Mouse (Mus musculus): ENCODE measurements around the gene Atf1. TPM values are rescaled to one million over a fixed set of nuclear protein-coding genes. Genes with fewer than 3 reads are reported as not detected.
A peak's percentile ranks its signal among the peaks of the same experiment; 100 is the strongest.

Atf1 gene
- polyA plus RNA-seq, 1 experiment, result 21.9 TPM

- H3K36me3 ChIP-seq (ENCODE audit: control insufficient read depth, insufficient read depth), result no peaks in the 10 kb centered on the region
- no peak for TF ChIP-seq E2F4 (IDR thresholded peaks at IDR 0.05; ENCODE audit: insufficient read depth)
- TF ChIP-seq MAX (IDR thresholded peaks at IDR 0.05; ENCODE audit: low read depth), result no peak
- TF ChIP-seq SRF (IDR thresholded peaks at IDR 0.05; ENCODE audit: control insufficient read depth, insufficient read length, low read depth), result no peak
- no peak for TF ChIP-seq POLR2AphosphoS2 (IDR thresholded peaks at IDR 0.05; ENCODE audit: insufficient read length, low read depth)
- TF ChIP-seq MYOG (IDR thresholded peaks at IDR 0.05; ENCODE audit: control insufficient read depth in 1 of 3, insufficient read depth in 1 of 3, insufficient read length in 2 of 3, low read depth in 2 of 3), result peak in 2 of 3 experiments; percentile 5 to 19
Observed at GRCm38 (mm10) chr15:100280626-100281025, 53.0 kb downstream of the Atf1 start, which contains the start of gene Tmprss12. Gene Tmprss12, plus strand, starts transcription at chr15:100280837.

GRCm38 (mm10) chr15:100288980-100289379 lies 61.4 kb downstream of the Atf1 start:
- H3ac ChIP-seq (ENCODE audit: control insufficient read depth, insufficient read length), result no peak overlapping the region
- no peak overlapping the region for H3K4me2 ChIP-seq (ENCODE audit: low read depth)
- no peaks in the 10 kb centered on the region for H3K79me2 ChIP-seq (ENCODE audit: control insufficient read depth, insufficient read depth)
- H3K27me3 ChIP-seq (ENCODE audit: control insufficient read depth, insufficient read depth, insufficient read length), result peaks cover 12% of the 10 kb centered on the region
- no peak overlapping the region for H3K4me3 ChIP-seq
- H3K36me3 ChIP-seq (ENCODE audit: control insufficient read depth, insufficient read depth), result no peaks in the 10 kb centered on the region
- TF ChIP-seq MYOD1 (IDR thresholded peaks at IDR 0.05; ENCODE audit: control insufficient read depth in 1 of 3, insufficient read length in 2 of 3, low read depth in 2 of 3), result no peak
- TF ChIP-seq POLR2AphosphoS2 (IDR thresholded peaks at IDR 0.05; ENCODE audit: insufficient read length, low read depth), result no peak
- no peak for TF ChIP-seq SRF (IDR thresholded peaks at IDR 0.05; ENCODE audit: control insufficient read depth, insufficient read length, low read depth)
- TF ChIP-seq MYOG (IDR thresholded peaks at IDR 0.05; ENCODE audit: control insufficient read depth in 1 of 3, insufficient read depth in 1 of 3, insufficient read length in 2 of 3, low read depth in 2 of 3), result no peak
- no peak for TF ChIP-seq CEBPB (IDR thresholded peaks at IDR 0.05; ENCODE audit: insufficient read depth, poor library complexity, severe bottlenecking)
- TF ChIP-seq TCF12 (IDR thresholded peaks at IDR 0.05; ENCODE audit: insufficient read depth, poor library complexity, severe bottlenecking), result no peak
- TF ChIP-seq MAX (IDR thresholded peaks at IDR 0.05; ENCODE audit: low read depth), result no peak
- no peak for TF ChIP-seq E2F4 (IDR thresholded peaks at IDR 0.05; ENCODE audit: insufficient read depth)
- TF ChIP-seq POLR2A (IDR thresholded peaks at IDR 0.05; ENCODE audit: insufficient read length, low read depth), result no peak
- no peak for TF ChIP-seq USF1 (IDR thresholded peaks at IDR 0.05; ENCODE audit: low read depth)
- no peak for TF ChIP-seq REST (IDR thresholded peaks at IDR 0.05; ENCODE audit: insufficient read depth, insufficient read length)
- TF ChIP-seq TCF3 (IDR thresholded peaks at IDR 0.05; ENCODE audit: insufficient read length, low read depth), result no peak

More at GRCm38 (mm10) chr15:100280626-100281025, 53.0 kb downstream of the Atf1 start, which contains the start of gene Tmprss12:
- H3ac ChIP-seq (ENCODE audit: control insufficient read depth, insufficient read length), result no peak within 1 kb of the TSS
- H3K79me2 ChIP-seq (ENCODE audit: control insufficient read depth, insufficient read depth), result no peaks in the 10 kb centered on the region
- no peak within 1 kb of the TSS for H3K4me2 ChIP-seq (ENCODE audit: low read depth)
- no peak within 1 kb of the TSS for H3K4me3 ChIP-seq
- H3K27me3 ChIP-seq (ENCODE audit: control insufficient read depth, insufficient read depth, insufficient read length), result peaks cover 4% of the 10 kb centered on the region

- H3K36me3 ChIP-seq (ENCODE audit: control insufficient read depth, insufficient read depth), result no peaks in the 10 kb centered on the region
- TF ChIP-seq POLR2AphosphoS2 (IDR thresholded peaks at IDR 0.05; ENCODE audit: insufficient read length, low read depth) (no peak), USF1 (IDR thresholded peaks at IDR 0.05; ENCODE audit: low read depth) (no peak), MYOD1 (IDR thresholded peaks at IDR 0.05; ENCODE audit: control insufficient read depth in 1 of 3, insufficient read length in 2 of 3, low read depth in 2 of 3) (no peak), MYOG (IDR thresholded peaks at IDR 0.05; ENCODE audit: control insufficient read depth in 1 of 3, insufficient read depth in 1 of 3, insufficient read length in 2 of 3, low read depth in 2 of 3) (no peak), SRF (IDR thresholded peaks at IDR 0.05; ENCODE audit: control insufficient read depth, insufficient read length, low read depth) (no peak), E2F4 (IDR thresholded peaks at IDR 0.05; ENCODE audit: insufficient read depth) (no peak), MAX (IDR thresholded peaks at IDR 0.05; ENCODE audit: low read depth) (no peak), POLR2A (IDR thresholded peaks at IDR 0.05; ENCODE audit: insufficient read length, low read depth) (no peak), TCF12 (IDR thresholded peaks at IDR 0.05; ENCODE audit: insufficient read depth, poor library complexity, severe bottlenecking) (no peak), TCF3 (IDR thresholded peaks at IDR 0.05; ENCODE audit: insufficient read length, low read depth) (no peak), CEBPB (IDR thresholded peaks at IDR 0.05; ENCODE audit: insufficient read depth, poor library complexity, severe bottlenecking) (no peak), REST (IDR thresholded peaks at IDR 0.05; ENCODE audit: insufficient read depth, insufficient read length) (no peak)
- no peak overlapping the region for H3K4me3 ChIP-seq
- no peak overlapping the region for H3K4me2 ChIP-seq (ENCODE audit: low read depth)
- H3ac ChIP-seq (ENCODE audit: control insufficient read depth, insufficient read length), result no peak overlapping the region
- peaks cover 5% of the 10 kb centered on the region for H3K27me3 ChIP-seq (ENCODE audit: control insufficient read depth, insufficient read depth, insufficient read length)
- H3K79me2 ChIP-seq (ENCODE audit: control insufficient read depth, insufficient read depth), result no peaks in the 10 kb centered on the region
Observed at GRCm38 (mm10) chr15:100290858-100291257, 63.2 kb downstream of the Atf1 start.

- no peak overlapping the region for H3ac ChIP-seq (ENCODE audit: control insufficient read depth, insufficient read length)
- H3K79me2 ChIP-seq (ENCODE audit: control insufficient read depth, insufficient read depth), result no peaks in the 10 kb centered on the region
- peaks cover 5% of the 10 kb centered on the region for H3K27me3 ChIP-seq (ENCODE audit: control insufficient read depth, insufficient read depth, insufficient read length)
- TF ChIP-seq TCF12 (IDR thresholded peaks at IDR 0.05; ENCODE audit: insufficient read depth, poor library complexity, severe bottlenecking) (no peak), E2F4 (IDR thresholded peaks at IDR 0.05; ENCODE audit: insufficient read depth) (no peak), MAX (IDR thresholded peaks at IDR 0.05; ENCODE audit: low read depth) (no peak), POLR2A (IDR thresholded peaks at IDR 0.05; ENCODE audit: insufficient read length, low read depth) (no peak), USF1 (IDR thresholded peaks at IDR 0.05; ENCODE audit: low read depth) (no peak), MYOG (IDR thresholded peaks at IDR 0.05; ENCODE audit: control insufficient read depth in 1 of 3, insufficient read depth in 1 of 3, insufficient read length in 2 of 3, low read depth in 2 of 3) (no peak), CEBPB (IDR thresholded peaks at IDR 0.05; ENCODE audit: insufficient read depth, poor library complexity, severe bottlenecking) (no peak), POLR2AphosphoS2 (IDR thresholded peaks at IDR 0.05; ENCODE audit: insufficient read length, low read depth) (no peak), MYOD1 (IDR thresholded peaks at IDR 0.05; ENCODE audit: control insufficient read depth in 1 of 3, insufficient read length in 2 of 3, low read depth in 2 of 3) (no peak), TCF3 (IDR thresholded peaks at IDR 0.05; ENCODE audit: insufficient read length, low read depth) (no peak), SRF (IDR thresholded peaks at IDR 0.05; ENCODE audit: control insufficient read depth, insufficient read length, low read depth) (no peak), REST (IDR thresholded peaks at IDR 0.05; ENCODE audit: insufficient read depth, insufficient read length) (no peak)
- no peak overlapping the region for H3K4me3 ChIP-seq
- no peak overlapping the region for H3K4me2 ChIP-seq (ENCODE audit: low read depth)
- no peaks in the 10 kb centered on the region for H3K36me3 ChIP-seq (ENCODE audit: control insufficient read depth, insufficient read depth)
Observed at GRCm38 (mm10) chr15:100292326-100292725, 64.7 kb downstream of the Atf1 start.

Data from myocyte (in vitro differentiated cells).